Mouse (Mus musculus): Measurements from ENCODE around the gene Zfp385b. TPM values are rescaled to one million over a fixed set of nuclear protein-coding genes. Genes with fewer than 3 reads are reported as not detected.

Zfp385b gene
- polyA plus RNA-seq, 1 experiment from 2014 or later: 8.3 TPM

DNA sequence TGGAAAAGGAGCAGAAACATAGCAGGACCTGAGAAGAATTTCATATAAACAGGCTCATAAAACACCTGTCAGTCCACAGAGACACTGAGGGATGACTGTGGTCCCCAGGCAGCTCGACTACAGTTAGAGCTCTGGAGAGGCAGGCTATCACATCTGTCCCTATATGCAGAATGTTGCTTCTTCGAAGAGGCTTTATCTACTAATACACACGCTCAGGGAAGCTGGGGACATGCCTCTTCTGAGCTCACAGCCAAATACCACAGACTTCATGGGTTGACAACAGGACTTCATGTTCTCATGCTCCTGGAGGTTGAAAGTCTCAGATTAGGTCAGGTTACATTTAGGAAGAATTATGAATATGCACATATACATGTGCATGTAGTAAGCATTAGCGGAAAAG is 321.1 kb downstream of the Zfp385b start:
- no peak for ATAC-seq (replicated peaks)
- WGBS: 92% methylated on average over 4 of the region's 4 CpGs

DNA sequence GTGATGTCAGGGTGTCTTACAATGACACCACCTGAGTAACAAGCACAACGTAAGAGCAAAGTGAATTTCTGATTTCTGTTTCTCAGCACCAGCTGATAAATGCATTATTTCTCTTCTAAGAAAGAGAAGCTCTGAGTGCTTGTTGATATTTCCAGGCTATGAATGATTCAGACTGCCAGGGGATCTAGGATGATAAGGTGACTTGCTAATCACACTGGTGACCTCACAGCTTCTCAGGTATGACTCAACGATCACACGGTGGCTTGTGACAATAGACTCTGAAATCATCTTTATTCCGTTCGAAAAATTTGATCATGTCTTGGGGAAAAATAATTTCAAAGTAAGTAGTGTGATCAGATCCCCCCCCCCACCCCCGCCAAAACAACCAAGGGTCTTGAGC is 321.5 kb downstream of the Zfp385b start:
- H3K4me2 ChIP-seq (replicated peaks): no peak overlapping the region
- no peaks in the 10 kb centered on the region for H3K27me3 ChIP-seq
- H3K9me3 ChIP-seq: no peaks in the 10 kb centered on the region
- peaks cover 8% of the 10 kb centered on the region; the same call in 1 of the 2 replicates for H3K4me1 ChIP-seq
- ATAC-seq (replicated peaks): no peak
- H3K4me3 ChIP-seq: no peak overlapping the region
- 95% methylated on average over 6 of the region's 6 CpGs for WGBS
- no peak overlapping the region for H3K9ac ChIP-seq (replicated peaks)
- H3K27ac ChIP-seq (replicated peaks): no peak overlapping the region
- no peaks in the 10 kb centered on the region for H3K36me3 ChIP-seq

More for the DNA sequence above, 321.1 kb downstream of the Zfp385b start:
- Histone ChIP-seq H3K9me3 (no peaks in the 10 kb centered on the region), H3K4me2 (replicated peaks) (no peak overlapping the region), H3K4me3 (no peak overlapping the region), H3K9ac (replicated peaks) (no peak overlapping the region), H3K27ac (replicated peaks) (no peak overlapping the region), H3K36me3 (no peaks in the 10 kb centered on the region), H3K4me1 (peaks cover 11% of the 10 kb centered on the region; the same call in 1 of the 2 replicates), H3K27me3 (no peaks in the 10 kb centered on the region)

DNA sequence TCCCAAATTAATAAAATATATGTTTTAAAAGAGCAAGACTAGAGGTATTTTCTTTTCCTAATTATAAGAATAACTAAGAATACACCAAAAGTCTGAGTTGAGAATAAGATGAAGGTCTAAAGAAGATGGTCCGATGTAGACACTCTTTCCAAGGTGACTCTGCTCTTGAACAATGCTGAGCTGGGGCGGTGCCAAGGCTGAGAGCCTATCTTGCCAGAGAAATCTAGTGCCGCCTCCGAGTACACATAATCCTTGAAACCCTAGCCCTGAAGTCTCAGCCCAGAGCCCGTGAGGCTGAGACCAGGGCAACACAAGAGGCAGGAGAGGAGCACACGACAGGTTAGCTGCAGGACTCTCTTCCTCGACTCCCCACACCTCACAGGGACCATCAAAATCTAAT is 323.4 kb downstream of the Zfp385b start:
- Histone ChIP-seq H3K9ac (replicated peaks) (no peak overlapping the region), H3K4me3 (no peak overlapping the region)

DNA sequence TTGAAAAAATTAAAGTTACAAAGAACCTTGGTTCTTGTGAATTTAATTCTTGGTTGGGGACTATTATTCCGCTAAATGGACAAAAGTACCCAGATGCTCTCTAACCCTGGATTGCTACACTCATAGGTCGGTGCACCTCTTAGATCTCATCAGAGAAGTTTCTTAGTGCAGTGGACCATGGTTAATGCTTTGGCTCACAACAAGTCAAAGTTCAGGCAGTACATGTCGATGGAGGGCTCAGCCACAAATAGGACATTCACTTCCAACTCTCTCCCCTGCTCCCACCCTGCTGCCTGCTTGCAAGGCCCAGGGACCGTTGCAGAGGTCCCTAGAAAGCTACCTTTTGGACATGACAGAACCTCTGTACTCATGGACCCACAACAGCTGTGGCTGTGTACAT is 324.1 kb downstream of the Zfp385b start:
- no peaks in the 10 kb centered on the region for H3K4me1 ChIP-seq
- 77% methylated on average over 4 of the region's 4 CpGs for WGBS
- no peaks in the 10 kb centered on the region for H3K27me3 ChIP-seq

More for the DNA sequence above, 323.4 kb downstream of the Zfp385b start:
- Histone ChIP-seq H3K27ac (replicated peaks) (no peak overlapping the region), H3K9me3 (no peaks in the 10 kb centered on the region), H3K27me3 (no peaks in the 10 kb centered on the region), H3K4me2 (replicated peaks) (no peak overlapping the region), H3K36me3 (no peaks in the 10 kb centered on the region), H3K4me1 (no peaks in the 10 kb centered on the region)
- ATAC-seq (replicated peaks): no peak
- WGBS: 84% methylated on average over 7 of the region's 7 CpGs

DNA sequence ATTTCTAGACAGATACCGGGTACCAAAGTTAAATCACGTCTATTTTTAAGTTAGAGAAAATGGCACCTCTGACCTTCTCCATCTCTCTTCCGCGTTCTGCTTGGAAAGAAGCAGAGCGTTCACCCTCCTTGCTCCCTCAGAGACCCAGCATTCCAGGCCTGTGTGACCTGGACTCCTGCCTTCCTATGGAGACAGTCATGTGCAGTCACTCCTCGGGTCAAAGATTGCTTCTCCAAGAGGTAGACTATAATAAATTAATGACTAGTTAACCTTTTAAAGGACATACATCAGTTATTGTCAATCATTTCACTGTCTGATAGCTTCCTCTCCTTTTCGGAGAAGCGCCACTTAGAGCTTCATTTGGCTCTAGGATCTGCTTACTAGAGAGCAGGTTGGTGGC is 325.7 kb downstream of the Zfp385b start:
- Histone ChIP-seq H3K4me2 (replicated peaks) (no peak overlapping the region), H3K36me3 (no peaks in the 10 kb centered on the region), H3K9ac (replicated peaks) (no peak overlapping the region), H3K27me3 (no peaks in the 10 kb centered on the region), H3K4me3 (no peak overlapping the region), H3K27ac (replicated peaks) (no peak overlapping the region), H3K9me3 (no peaks in the 10 kb centered on the region), H3K4me1 (no peaks in the 10 kb centered on the region)
- ATAC-seq (replicated peaks): no peak
- WGBS: 94% methylated on average over 8 of the region's 8 CpGs

More for the DNA sequence above, 324.1 kb downstream of the Zfp385b start:
- Histone ChIP-seq H3K36me3 (no peaks in the 10 kb centered on the region), H3K4me3 (no peak overlapping the region), H3K4me2 (replicated peaks) (no peak overlapping the region), H3K27ac (replicated peaks) (no peak overlapping the region), H3K9ac (replicated peaks) (no peak overlapping the region), H3K9me3 (no peaks in the 10 kb centered on the region)
- ATAC-seq (replicated peaks): no peak

DNA sequence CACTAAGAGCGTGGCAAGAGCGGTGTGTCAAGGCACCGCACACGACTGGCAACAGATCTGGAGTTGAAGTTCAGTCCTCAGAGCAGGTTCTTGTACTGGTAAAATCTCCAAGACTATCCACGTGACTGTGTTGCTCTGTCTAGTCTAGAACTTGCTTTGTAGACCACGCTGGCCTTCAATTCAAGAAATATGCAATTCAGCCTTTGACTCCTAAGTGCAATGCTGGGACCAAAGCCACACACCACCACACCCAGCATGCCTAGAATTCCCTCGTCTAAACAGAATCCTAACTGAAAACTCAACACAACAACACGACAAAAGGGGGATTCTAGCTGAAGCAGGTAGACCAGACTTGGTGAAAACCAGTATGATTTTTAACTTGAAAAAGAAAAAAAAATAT is 332.3 kb downstream of the Zfp385b start:
- Histone ChIP-seq H3K4me3 (no peak overlapping the region), H3K4me2 (replicated peaks) (no peak overlapping the region), H3K9me3 (no peaks in the 10 kb centered on the region), H3K9ac (replicated peaks) (no peak overlapping the region), H3K4me1 (no peaks in the 10 kb centered on the region), H3K27ac (replicated peaks) (no peak overlapping the region), H3K27me3 (no peaks in the 10 kb centered on the region), H3K36me3 (no peaks in the 10 kb centered on the region)
- no peak for ATAC-seq (replicated peaks)
- WGBS: 92% methylated on average over 8 of the region's 8 CpGs

DNA sequence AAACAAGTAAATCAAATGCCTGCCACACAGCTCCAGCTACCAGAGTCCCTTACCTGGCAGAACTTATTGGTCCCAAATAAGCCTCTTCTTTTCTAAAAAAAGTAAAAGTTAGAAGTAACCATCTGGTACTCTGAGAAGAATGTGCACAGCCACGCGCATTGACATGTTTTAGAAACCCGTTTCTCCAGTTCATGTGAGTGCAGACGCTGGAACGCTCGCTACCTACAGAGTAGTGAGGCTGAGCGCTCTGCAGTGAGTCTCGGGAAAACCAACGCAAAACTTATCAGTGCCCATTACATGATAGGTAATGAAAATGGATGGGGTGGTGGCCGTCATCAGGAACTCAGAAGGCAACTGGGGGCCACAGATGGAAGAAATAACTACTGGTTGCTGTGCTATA is 338.2 kb downstream of the Zfp385b start:
- Histone ChIP-seq H3K36me3 (no peaks in the 10 kb centered on the region), H3K27ac (replicated peaks) (no peak overlapping the region), H3K9ac (replicated peaks) (no peak overlapping the region), H3K9me3 (no peaks in the 10 kb centered on the region), H3K4me2 (replicated peaks) (no peak overlapping the region), H3K4me3 (no peak overlapping the region), H3K27me3 (no peaks in the 10 kb centered on the region), H3K4me1 (no peaks in the 10 kb centered on the region)
- ATAC-seq (replicated peaks): no peak
- WGBS: 93% methylated on average over 10 of the region's 10 CpGs

DNA sequence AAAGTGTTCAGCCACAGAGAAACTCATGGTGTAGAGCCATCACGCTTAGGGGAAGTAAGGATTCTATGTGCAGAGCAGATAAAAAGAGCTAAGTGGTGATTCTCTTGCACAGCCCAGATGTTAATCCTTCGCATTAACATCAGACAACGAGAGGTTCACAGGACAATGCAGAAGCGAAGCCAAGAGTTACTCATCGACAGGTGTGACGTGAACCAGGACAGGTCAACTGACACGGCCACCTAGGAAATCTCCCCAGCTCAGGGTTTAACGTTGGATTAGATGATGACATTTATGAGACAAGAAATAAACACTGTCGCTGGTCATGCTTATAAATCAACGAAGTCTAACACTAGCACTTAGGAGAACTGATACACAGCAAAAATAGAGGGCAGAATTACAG is 341.9 kb downstream of the Zfp385b start:
- no peaks in the 10 kb centered on the region; the same call in 1 of the 2 replicates for H3K9me3 ChIP-seq
- ATAC-seq (replicated peaks): no peak

DNA sequence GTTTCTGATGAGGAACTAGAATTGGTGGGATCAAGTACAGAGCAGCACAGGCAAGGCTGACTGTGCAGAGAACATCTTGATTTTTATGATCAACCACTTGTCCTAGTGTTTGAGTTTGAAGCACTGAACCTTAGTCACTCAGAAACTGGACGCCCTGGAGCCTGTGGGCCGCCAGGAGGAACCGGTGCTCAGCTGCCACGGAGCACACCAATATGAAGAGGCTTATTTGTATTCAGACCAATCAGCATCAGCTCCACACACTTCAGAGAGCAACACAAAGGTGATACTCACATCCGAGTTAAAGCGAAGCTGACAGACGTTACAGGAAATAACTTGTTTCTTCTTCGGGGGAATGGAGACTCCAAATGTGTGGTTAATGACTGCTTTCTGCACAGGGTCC is 343.0 kb downstream of the Zfp385b start:
- 88% methylated on average over 8 of the region's 8 CpGs for WGBS
- ATAC-seq (replicated peaks): no peak

More for the DNA sequence above, 341.9 kb downstream of the Zfp385b start:
- Histone ChIP-seq H3K36me3 (no peaks in the 10 kb centered on the region), H3K4me2 (replicated peaks) (no peak overlapping the region), H3K4me3 (no peak overlapping the region), H3K4me1 (no peaks in the 10 kb centered on the region), H3K27ac (replicated peaks) (no peak overlapping the region), H3K9ac (replicated peaks) (no peak overlapping the region), H3K27me3 (no peaks in the 10 kb centered on the region)
- 94% methylated on average over 10 of the region's 10 CpGs for WGBS

DNA sequence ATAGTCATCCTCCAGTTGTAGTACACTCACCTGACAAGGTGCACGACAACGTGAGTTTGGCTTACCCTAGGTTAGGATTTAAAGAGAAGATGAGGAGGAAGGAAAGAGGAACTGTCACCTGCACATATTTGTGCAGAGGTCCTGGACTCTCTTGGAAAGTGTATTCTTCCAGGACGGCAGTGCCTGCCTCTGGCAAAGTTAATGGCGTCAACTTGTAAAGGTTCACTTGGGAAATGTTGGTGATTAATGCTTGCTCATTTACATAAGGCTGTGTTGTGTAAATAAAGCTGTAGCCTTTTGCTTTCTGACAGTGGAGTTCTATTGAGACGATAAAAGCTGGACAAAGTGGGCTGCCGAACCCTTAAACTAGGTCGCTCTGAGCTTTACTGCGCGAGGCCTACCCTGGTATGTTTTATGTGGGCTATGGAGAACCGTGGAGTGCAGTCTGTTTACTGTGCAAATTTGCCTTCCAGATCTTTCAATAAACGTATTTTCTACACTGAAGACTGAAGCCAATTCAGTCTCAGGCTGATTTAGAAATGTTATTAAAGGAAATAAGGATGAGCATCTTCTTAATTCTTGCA is 347.1 kb downstream of the Zfp385b start:
- 61% methylated on average over 11 of the region's 11 CpGs for WGBS
- Histone ChIP-seq H3K27me3 (no peaks in the 10 kb centered on the region), H3K9me3 (no peaks in the 10 kb centered on the region; the same call in 1 of the 2 replicates), H3K4me2 (replicated peaks) (no peak overlapping the region), H3K36me3 (no peaks in the 10 kb centered on the region), H3K4me1 (no peaks in the 10 kb centered on the region), H3K4me3 (no peak overlapping the region), H3K27ac (replicated peaks) (no peak overlapping the region), H3K9ac (replicated peaks) (no peak overlapping the region)
- no peak for ATAC-seq (replicated peaks)

More for the DNA sequence above, 343.0 kb downstream of the Zfp385b start:
- H3K27me3 ChIP-seq: no peaks in the 10 kb centered on the region
- H3K36me3 ChIP-seq: no peaks in the 10 kb centered on the region
- H3K9ac ChIP-seq (replicated peaks): no peak overlapping the region
- no peak overlapping the region for H3K4me3 ChIP-seq
- H3K27ac ChIP-seq (replicated peaks): no peak overlapping the region
- no peaks in the 10 kb centered on the region; the same call in 1 of the 2 replicates for H3K9me3 ChIP-seq
- H3K4me2 ChIP-seq (replicated peaks): no peak overlapping the region
- H3K4me1 ChIP-seq: no peaks in the 10 kb centered on the region

DNA sequence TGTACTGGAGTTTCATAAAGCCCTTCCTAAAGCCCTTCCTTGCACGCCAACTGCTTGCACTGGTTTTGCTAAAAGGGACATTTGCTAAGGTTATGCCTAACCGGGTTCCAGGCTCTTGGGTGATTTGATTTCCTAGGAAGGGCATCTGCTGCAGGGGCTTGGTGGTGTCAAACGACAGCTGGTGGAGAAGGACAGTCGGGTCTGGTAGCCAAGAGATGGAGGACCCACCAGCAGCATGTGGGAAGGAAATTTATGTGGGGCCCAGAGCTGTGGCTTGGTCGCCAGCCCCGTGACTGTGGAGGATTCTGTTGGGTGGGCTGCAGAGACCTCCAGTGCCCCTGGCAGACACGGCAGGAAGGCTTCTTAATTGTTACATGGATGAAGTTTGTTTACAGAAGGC is 348.7 kb downstream of the Zfp385b start:
- Histone ChIP-seq H3K9ac (replicated peaks) (no peak overlapping the region), H3K9me3 (no peaks in the 10 kb centered on the region; the same call in 1 of the 2 replicates), H3K4me3 (no peak overlapping the region), H3K4me2 (replicated peaks) (no peak overlapping the region), H3K27me3 (no peaks in the 10 kb centered on the region), H3K36me3 (no peaks in the 10 kb centered on the region), H3K27ac (replicated peaks) (no peak overlapping the region), H3K4me1 (no peaks in the 10 kb centered on the region)
- no peak for ATAC-seq (replicated peaks)
- WGBS: 81% methylated on average over 7 of the region's 7 CpGs

DNA sequence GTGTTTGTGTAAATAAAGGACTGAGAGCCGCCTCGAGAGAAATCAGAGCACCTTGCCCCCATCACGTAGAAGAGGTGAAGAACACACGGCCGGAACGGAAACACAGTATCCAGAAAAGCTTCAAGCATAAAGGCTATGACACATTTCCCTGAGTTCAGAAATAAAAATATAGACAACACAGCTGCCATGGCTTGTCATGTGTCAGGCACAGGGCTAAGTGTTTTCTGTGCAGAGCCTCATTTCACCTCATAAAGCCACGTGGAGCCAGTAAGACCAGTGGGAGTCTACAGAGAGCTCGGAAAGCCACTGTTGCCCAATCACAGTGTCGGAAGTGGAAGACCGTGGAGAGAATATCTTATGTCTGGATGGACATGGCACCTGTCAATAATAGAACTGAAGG is 358.0 kb downstream of the Zfp385b start:
- H3K36me3 ChIP-seq: no peaks in the 10 kb centered on the region
- H3K9me3 ChIP-seq: no peaks in the 10 kb centered on the region
- 92% methylated on average over 10 of the region's 10 CpGs for WGBS
- H3K9ac ChIP-seq (replicated peaks): no peak overlapping the region
- no peak for ATAC-seq (replicated peaks)
- H3K27ac ChIP-seq (replicated peaks): no peak overlapping the region
- no peak overlapping the region for H3K4me2 ChIP-seq (replicated peaks)
- no peaks in the 10 kb centered on the region for H3K27me3 ChIP-seq
- no peaks in the 10 kb centered on the region for H3K4me1 ChIP-seq
- H3K4me3 ChIP-seq: no peak overlapping the region

DNA sequence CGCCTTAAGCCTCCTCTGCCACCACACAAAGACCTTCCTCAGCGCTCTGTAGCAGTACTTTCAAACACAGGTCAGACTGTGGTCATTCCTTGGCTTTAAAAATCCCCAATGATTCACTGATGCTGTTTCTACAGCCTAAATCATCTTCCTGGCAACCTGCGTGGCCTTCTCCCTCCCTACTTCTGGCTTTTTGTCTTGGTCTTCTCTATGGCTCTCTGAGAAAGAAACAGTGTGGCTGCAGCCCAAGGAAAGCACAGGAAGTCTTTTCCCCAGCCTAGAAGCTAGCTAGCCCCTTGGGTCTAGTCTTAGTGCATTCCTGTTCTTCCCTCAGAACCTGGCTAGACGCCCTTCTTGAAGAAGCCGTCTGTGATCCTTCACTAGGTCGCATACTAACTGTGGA is 359.4 kb downstream of the Zfp385b start:
- ATAC-seq (replicated peaks): no peak
- no peaks in the 10 kb centered on the region for H3K4me1 ChIP-seq
- no peaks in the 10 kb centered on the region for H3K9me3 ChIP-seq
- no peak overlapping the region for H3K9ac ChIP-seq (replicated peaks)
- no peak overlapping the region for H3K27ac ChIP-seq (replicated peaks)
- H3K4me3 ChIP-seq: no peak overlapping the region
- H3K36me3 ChIP-seq: no peaks in the 10 kb centered on the region
- no peaks in the 10 kb centered on the region for H3K27me3 ChIP-seq
- H3K4me2 ChIP-seq (replicated peaks): no peak overlapping the region
- WGBS: 88% methylated on average over 6 of the region's 6 CpGs

Measured in forebrain, embryonic 15.5 days (tissue).